Mouse (Mus musculus) gastrocnemius, adult 2 months (tissue): ENCODE results near the gene Nek7. TPM values are rescaled to one million over a fixed set of nuclear protein-coding genes. Genes with fewer than 3 reads are reported as not detected.

Source experiments
- DNase-seq: peaks from one replicate; pipeline ENCODE4 v3.0.0; 2022
- H3K27ac ChIP-seq: fragments of 200-600 bp; 2 replicates; pipeline ENCODE4 v1.8.1; 2022; ENCODE audit warnings: mild to moderate bottlenecking
- H3K4me3 ChIP-seq: fragments of 200-600 bp; 2 replicates; pipeline ENCODE4 v1.8.1; 2022; ENCODE audit warnings: mild to moderate bottlenecking, moderate library complexity
- CTCF ChIP-seq: fragments of 200-600 bp; IDR thresholded peaks from 2 replicates; pipeline ENCODE4 v1.8.1; 2022; ENCODE audit warnings: antibody characterized with exemption, mild to moderate bottlenecking, moderate library complexity
- intact Hi-C: fragments of 180-260 bp; cut with DNase I; formaldehyde crosslinking; loops from one replicate; pipeline ENCODE4 v1.15.1; 2025
- total RNA-seq, 2 experiments: library from RNA; stranded (reverse); gene quantifications; 2 replicates each; pipeline ENCODE4 v1.2.3; 2021

Gene Nek7
- total RNA-seq, 2 experiments from 2014 or later: 97.8 to 113 TPM

DNA sequence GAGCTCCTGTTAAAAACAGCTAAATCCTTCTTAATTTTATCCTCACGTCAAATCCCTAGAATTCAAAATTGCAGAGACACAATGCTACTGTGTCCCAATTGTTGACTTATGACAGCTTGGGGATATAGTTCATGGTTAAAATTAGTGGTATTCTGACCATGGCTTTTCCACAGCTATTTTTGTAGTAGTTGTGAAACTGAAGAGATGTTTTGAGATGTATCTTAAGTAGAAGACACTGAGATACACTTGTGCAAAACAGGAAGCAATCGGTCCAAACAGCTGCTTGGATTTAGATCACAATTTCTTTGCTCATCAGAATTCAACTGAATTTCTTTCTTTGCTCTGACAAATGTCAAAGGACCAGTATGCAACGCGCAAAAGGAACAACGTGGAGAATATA, 2.9 kb upstream of the Nek7 start:
- Histone ChIP-seq H3K27ac (peak overlapping the region; percentile 65), H3K4me3 (peak overlapping the region; percentile 23; the same call in 1 of the 2 replicates)
- intact Hi-C loops: no loop called here
- DNase-seq: no peak
- no peak for TF ChIP-seq CTCF

DNA sequence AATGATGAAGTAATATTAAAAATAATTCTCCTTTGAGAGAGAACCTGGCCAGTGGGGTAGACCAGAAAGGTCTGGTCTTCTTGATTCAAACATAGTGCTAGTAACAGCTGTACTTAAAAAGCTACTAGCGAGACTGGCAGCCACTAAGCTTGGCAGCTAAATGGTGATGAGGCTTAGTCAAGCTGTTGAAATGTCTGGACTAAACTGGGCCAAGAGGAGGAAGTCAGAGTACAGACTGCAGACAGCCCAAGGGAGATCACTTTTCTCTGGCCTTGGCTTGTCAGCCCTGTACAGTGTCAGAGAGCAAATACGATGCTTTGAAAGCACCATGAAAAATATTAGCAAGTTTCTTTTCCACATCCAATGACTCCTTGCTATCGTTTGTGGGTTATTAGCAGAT, 2.5 kb upstream of the Nek7 start:
- no peak for TF ChIP-seq CTCF
- DNase-seq: peak; percentile 84
- Histone ChIP-seq H3K27ac (peak overlapping the region; percentile 65), H3K4me3 (peak overlapping the region; percentile 23; the same call in 1 of the 2 replicates)
- intact Hi-C loops: no loop called here

DNA sequence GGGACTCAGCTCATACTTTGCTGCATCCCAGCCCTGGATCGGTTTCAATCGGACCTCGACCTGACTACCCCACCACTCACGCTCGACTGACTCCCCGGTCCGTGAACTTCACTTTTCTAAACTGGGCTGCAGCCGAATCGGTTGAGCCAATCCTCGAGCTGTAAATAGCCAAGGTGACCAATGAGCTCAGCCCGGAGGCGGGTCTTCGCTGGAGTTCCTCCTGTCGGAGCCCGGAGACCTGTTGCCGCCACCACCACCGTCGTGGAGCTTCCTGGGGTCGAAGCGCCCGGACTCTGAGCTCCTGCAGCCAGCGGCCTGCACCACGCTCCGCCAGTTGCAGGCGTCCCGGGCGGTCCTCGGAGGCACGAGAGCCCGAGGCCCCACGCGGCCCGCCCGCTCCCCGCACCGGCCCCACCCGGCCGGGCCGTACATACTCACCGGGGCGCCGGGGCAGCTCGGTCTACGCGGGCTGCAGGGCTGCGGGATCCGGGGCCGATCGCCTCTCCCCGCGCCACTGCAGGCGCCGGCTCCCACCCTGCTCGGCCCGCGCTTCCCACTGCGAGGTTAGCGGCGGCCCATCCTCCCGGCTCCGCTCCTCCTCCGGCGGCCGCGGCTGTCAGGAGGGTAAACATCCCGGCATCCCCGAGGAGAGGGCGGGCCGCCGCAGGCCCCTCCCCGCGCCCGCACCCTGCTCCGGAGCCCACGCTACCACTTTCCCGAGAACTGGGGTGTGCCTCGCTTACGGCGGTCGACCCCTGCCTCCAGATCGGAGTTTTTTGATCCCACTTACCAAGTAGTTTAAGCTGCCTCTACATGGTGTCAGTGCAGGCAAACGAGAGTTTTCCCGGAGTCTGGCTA, 598 bp downstream of the Nek7 start:
- peak; percentile 98 for DNase-seq
- intact Hi-C loops: loop anchor here (2.0 to 10.0 kb wide), 2 partner anchors 43 to 1995 kb away; partner anchors contain the start of gene Zfp281
- peak overlapping the region; percentile 98 for H3K4me3 ChIP-seq
- peak overlapping the region; percentile 97 for H3K27ac ChIP-seq
- TF ChIP-seq CTCF: no peak

DNA sequence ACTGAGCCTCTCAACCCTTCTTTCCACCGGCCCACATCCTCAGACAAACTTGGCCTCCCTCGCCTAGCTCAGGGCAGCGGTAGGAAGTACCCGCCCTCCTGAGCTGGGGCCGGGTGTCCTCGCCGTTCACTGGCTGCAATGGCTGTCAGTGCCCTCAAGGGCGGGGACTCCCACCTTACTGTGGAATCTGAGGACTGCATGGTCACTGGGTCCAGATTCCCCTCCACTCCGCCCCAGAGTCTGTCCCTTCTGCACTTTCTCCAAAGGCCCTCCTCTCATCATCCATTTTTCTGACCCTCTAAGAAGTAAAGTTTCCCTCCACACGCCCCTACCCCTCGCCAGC, 2.0 kb downstream of the Nek7 start:
- Histone ChIP-seq H3K4me3 (peak overlapping the region; percentile 98), H3K27ac (peak overlapping the region; percentile 97)
- intact Hi-C loops: loop anchor here (2.0 to 10.0 kb wide), 2 partner anchors 41 to 1993 kb away; partner anchors contain the start of gene Zfp281
- peak; percentile 94 for DNase-seq
- peak; percentile 43 for TF ChIP-seq CTCF

DNA sequence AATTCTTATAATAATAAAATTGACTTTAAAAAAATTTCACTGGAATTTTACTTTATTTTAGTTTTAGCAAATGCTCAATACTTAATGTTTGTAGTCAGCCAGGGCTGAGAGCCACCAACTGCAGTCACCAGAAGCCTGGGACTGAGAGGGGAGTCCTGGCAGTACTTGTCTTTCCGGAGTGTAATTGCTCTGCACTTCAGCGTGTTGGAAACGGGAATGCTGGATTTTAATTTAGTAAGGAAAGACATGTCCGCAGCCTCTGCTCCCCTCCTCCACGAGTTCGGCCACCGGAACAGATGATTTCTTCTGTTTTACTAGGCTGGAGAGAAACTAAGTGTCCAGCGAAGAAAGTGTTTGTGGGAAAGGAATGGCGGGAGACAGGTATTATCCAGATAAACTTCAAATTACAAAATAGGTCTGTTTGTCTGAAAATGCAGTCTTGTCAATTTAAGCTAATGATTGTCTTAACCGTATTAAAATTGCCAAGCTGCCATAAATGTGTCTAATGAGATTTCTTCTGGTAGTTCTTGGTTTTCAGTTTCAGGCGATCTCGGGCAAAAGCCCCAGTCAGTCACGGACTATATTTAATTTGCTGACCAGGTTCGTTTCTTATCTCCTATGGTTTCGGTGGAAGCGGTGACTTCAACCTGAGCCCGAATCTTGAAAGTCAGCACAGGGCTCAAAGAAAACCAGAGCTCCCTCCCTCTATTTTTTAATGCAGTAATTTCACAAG, 2.5 kb downstream of the Nek7 start:
- intact Hi-C loops: loop anchor here (2.0 to 10.0 kb wide), 2 partner anchors 41 to 1993 kb away; partner anchors contain the start of gene Zfp281
- Histone ChIP-seq H3K4me3 (peak overlapping the region; percentile 98), H3K27ac (peak overlapping the region; percentile 97)
- no peak for TF ChIP-seq CTCF
- peak; percentile 29 for DNase-seq

DNA sequence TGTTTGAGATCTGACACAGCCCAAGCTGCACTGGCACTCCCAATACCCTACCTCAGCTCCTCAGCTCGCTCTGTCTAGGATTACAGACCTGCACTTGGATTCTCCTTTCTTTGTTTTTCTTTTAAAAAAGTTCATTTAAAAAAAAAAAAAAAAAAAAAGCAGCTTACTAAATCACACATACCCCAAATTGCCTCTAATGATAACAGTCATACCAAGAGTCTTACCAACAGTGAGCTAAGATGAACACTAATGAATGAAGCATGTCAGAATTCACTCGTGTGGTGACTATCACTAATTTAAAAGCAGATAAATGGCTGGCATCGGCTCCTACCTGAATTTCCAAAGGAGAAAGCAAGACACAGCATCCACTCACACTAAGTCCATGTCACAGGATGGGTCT, 4.6 kb downstream of the Nek7 start:
- no peak overlapping the region for H3K4me3 ChIP-seq
- peak overlapping the region; percentile 49; the same call in 1 of the 2 replicates for H3K27ac ChIP-seq
- no peak for DNase-seq
- intact Hi-C loops: loop anchor here (10.0 kb wide), 1 partner anchor 1991 kb away; the partner anchor contains the start of gene Zfp281
- TF ChIP-seq CTCF: no peak

DNA sequence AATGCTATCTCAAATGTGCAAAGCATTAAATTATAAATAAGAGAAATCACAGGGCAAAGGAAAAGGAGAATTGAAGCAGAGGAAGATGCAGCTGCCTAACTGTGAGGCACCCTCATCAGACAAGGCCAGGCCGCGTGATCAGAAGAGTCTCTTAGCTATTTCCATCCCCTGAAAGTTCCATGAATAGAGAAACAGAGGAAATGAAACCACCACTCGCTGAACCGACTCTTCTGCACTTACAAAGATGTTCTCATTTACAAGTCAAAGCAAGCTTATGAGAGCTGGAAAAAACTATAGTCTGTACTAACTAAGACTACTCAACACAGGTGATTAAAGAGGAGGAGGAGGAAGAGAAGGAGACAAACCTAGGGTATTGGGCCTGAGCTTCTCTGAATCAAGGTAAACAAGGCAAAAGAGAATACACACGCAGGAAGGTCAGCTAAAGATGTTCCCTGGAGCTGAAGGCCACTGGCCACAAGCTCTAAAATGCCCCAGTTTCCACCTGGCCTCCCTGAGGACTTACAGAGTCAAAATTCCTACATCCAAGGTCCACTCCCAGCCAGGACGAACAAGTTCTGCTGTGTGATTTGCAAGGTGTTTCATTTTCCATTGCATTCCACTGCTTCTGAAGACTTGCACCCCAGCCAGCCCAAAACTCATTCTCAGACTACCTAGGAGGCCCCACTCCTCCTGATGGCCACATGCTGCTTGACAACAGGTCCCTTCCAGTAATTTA, 5.2 kb downstream of the Nek7 start:
- H3K27ac ChIP-seq: peak overlapping the region; percentile 49; the same call in 1 of the 2 replicates
- no peak for DNase-seq
- intact Hi-C loops: loop anchor here (10.0 kb wide), 1 partner anchor 1990 kb away; the partner anchor contains the start of gene Zfp281

DNA sequence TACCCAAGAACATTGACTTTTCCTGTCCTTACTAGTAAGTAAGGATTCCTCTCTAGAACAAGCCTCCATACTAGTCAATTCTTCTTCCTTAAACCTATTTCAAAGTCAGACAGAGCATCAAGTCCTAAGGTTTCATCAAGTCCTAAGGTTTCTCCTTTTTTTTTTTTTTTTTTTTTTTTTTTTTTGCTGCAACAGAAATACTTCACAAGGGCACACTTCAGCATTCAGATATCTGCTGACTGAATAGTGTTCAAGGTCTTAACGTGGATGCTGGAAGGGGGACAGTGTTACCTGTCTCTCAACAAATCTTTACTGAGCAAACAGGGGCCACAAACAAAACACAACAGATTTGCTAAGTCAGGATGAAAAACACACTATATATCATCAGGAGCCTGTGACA, 7.8 kb downstream of the Nek7 start:
- Histone ChIP-seq H3K4me3 (no peak overlapping the region), H3K27ac (no peak overlapping the region)
- intact Hi-C loops: loop anchor here (10.0 kb wide), 1 partner anchor 1987 kb away; the partner anchor contains the start of gene Zfp281
- no peak for TF ChIP-seq CTCF
- no peak for DNase-seq

More for the DNA sequence above, 5.2 kb downstream of the Nek7 start:
- TF ChIP-seq CTCF: no peak
- H3K4me3 ChIP-seq: 0 out of 2 replicates have a peak overlapping the region, but pooled peaks have one; percentile 11

DNA sequence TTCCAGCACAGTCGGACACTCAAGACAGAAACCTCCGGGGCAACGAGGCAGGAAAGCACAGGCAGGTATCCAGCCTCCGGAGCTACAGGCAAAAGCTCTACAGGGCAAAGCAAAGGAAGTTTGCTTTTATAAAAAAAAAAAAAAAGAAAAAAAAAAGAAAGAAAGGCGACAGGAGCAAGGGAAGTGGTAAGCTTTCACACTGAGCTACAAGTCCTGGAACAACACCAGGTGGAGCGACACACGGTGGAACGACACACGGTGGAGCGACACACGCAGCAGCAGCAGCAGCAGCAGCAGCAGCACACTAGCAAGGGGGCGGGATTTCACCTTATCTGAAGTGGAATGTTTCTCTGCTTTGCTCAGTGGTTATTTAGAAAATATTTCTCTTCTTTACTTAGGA, 10.8 kb downstream of the Nek7 start:
- Histone ChIP-seq H3K27ac (no peak overlapping the region), H3K4me3 (no peak overlapping the region)
- TF ChIP-seq CTCF: no peak
- no peak for DNase-seq
- intact Hi-C loops: no loop called here

DNA sequence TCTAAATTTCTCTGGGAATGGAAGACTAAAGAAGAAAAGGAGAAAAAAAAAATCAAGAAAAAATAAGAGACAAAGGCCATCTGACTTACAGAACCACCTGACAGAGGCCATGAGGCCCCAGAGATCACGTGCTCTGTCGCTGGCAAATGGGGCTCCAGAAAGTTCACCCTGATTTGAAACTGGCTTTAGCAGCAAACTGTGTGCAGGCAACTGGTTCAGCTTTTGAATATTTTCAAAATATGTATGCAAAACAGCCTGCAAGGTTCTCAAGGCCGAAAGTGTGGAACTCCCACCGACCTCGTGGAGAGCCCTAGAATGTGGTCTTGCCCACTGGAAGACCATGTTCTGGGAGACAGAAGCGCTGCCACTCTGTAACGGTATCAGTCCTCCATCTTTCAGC, 11.6 kb downstream of the Nek7 start:
- Histone ChIP-seq H3K4me3 (no peak overlapping the region), H3K27ac (peak overlapping the region; percentile 16; the same call in 1 of the 2 replicates)
- DNase-seq: no peak
- intact Hi-C loops: no loop called here
- TF ChIP-seq CTCF: no peak

DNA sequence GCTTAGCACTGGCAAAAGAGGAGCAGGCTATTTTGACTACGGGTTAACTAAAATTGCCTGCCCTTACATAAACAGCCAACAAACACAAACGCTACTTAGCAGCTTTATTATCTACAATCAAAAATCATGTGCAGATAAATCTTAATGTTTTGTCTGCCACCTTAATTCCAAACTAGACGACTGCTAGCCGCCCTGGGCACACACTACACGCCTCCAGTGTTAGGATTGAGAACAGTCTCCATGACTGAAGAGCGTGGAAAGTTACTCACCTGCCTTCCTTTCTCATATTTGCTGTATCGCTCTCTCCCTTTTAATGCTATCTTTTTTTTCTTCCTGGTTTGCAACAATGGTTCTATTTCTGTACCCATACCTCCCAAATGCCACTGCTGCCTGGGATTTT, 12.1 kb downstream of the Nek7 start:
- intact Hi-C loops: no loop called here
- no peak for TF ChIP-seq CTCF
- Histone ChIP-seq H3K27ac (peak overlapping the region; percentile 16; the same call in 1 of the 2 replicates), H3K4me3 (no peak overlapping the region)
- no peak for DNase-seq

DNA sequence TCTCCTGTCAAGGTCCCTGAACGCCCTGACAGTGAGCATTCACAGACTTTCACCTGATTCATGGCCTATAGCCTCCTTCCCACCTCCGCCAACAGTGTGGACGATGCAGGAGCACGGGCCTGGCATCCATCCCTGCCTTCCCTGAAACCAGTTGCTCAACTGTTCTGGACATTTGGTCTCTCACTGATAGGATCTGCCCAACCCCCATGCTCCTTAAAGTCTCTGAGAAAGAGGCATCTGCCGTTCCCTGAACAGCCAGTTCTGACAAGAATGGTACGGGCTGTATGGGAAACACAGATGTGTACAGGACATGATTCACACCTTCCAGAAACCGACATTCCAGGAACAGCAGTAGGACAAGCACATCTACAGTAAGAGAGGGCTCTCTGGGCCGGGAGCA, 13.2 kb downstream of the Nek7 start:
- intact Hi-C loops: no loop called here
- peak overlapping the region; percentile 75 for H3K27ac ChIP-seq
- DNase-seq: peak; percentile 79
- peak overlapping the region; percentile 17; the same call in 1 of the 2 replicates for H3K4me3 ChIP-seq
- no peak for TF ChIP-seq CTCF
